Mouse (Mus musculus): ENCODE results near the gene Tmem102.

Gene Tmem102

GRCm38 (mm10) chr11:69804972-69805909 lies at the start of gene Tmem102:
Gene Tmem102, minus strand, starts transcription at chr11:69805624.
- in situ Hi-C loops (cut with MboI; ENCODE audit: unreplicated experiment in 2 of 2), result loop anchor here (5.0 kb wide), 3 partner anchors 37 to 72 kb away; partner anchors contain the start of genes Polr2a (in 2 of the 2) and Tmem95 (in 2 of the 2)

DNA sequence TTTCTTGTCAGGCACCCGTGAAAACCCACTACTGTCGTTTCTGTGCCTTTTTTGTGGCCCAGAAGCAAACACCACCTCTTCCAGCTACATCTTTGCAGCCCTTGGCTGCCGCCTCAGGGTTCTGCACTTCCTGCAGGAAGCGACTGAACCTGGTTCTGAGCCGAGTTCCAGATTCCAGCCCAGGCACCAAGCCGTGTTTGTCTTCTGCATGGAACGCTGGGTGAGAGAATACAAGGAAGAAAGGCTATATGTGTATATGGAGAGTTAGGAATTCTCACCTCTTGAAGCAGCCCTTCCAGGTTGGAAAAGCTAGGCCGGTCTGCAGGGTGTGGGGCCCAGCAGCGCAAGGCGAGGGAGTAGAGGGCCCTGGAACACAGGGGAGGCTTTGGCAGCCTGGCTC lies 49.3 kb upstream of the Tmem102 start:
- in situ Hi-C loops (cut with MboI; ENCODE audit: unreplicated experiment in 2 of 2), result no loop called here

DNA sequence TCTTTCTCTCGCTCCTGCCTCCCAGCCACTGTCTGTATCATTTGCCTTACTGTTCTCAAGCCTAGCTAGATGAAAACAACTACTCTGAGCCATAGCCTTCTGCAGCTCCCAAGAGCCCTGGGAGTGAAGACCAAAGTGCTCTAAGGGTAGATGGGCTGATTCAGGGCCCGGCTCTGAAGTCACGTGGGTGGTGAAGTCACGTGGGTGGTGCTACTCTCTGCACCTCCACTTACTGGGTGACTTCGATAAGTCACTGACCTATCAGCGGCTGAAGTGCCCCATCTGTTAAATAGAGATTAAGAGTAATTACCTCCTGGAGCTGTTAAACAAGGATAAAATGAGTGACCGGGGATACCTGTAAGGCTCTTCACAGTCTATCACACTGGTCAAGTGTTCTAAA lies 48.6 kb upstream of the Tmem102 start:
- in situ Hi-C loops (cut with MboI; ENCODE audit: unreplicated experiment in 2 of 2), result no loop called here

DNA sequence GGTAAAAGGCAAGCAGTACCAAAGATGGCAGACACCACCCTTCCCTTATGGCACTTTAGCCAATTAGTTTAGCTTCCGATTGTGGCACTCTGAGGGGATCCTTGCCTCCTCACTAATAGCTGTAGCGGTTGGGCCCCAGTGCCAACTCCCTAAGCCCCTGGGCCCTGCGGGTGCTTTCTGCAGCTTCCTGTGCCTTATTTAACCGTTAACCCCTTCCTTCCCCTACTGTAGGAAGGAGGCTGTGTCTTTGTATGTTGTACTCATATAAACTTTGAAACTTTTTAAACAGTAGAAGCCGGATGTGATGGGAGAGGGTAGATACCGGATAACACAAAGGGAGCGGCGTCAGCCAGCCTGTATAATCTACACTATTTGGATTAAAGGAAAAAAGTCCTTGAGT lies 45.3 kb upstream of the Tmem102 start:
- in situ Hi-C loops (cut with MboI; ENCODE audit: unreplicated experiment in 2 of 2), result no loop called here

DNA sequence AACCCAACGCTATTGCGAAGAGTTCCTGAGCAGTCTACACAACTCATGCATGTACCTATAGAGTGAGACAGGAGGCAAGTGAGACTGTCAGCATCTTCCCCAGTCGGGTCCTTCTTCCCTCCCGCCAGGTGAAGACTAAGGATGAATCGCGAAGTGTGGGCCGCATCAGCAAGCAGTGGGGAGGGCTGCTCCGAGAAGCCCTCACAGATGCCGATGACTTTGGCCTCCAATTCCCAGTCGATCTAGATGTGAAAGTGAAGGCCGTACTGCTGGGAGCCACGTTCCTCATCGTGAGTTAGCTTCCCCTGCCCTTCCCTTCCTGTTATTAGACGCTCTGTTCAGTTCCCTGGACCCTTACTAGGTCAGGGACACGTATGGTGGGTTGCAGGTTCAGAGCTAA lies 44.5 kb upstream of the Tmem102 start:
- in situ Hi-C loops (cut with MboI; ENCODE audit: unreplicated experiment in 2 of 2), result no loop called here

DNA sequence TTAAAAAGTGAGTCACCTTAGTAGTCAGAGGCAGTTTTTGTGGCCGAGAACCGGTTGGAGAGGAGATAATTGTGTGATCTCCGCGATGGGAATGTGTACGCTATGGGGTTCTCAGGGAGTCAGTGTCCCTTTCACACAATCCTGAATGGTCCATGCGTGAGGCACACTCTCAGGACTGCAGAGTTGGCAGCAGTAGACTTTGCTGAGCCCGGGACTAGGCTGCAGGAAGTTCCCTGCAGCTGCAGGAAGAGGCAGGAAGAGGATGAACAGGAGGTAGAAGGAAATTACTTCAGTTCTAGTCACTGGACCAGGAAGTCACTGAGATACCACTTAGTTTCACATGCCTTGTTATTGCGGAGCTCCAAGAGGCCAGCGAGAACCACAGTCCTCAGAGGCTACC lies 43.7 kb upstream of the Tmem102 start:
- in situ Hi-C loops (cut with MboI; ENCODE audit: unreplicated experiment in 2 of 2), result no loop called here

DNA sequence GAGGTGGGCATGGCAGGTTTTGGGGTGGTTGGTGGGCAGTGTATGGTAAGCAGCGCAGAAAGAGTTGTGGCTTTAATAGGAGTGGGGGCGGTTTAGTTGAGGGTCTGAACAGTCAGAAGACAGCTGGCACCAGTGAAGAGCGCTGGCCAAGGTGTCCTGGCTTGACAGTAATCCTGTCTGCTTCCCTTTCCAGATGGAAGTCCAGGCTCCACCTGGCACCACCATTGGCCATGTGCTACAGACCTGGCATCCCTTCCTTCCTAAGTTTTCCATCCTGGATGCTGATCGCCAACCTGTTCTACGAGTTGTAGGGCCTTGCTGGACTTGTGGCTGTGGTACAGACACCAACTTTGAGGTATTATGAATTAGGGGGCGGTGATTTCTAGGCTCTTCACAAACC lies 42.6 kb upstream of the Tmem102 start:
- in situ Hi-C loops (cut with MboI; ENCODE audit: unreplicated experiment in 2 of 2), result no loop called here

- in situ Hi-C loops (cut with MboI; ENCODE audit: unreplicated experiment in 2 of 2), result no loop called here
Observed at GRCm38 (mm10) chr11:69846738-69847688, 41.6 kb upstream of the Tmem102 start.

- in situ Hi-C loops (cut with MboI; ENCODE audit: unreplicated experiment in 2 of 2), result no loop called here
Observed at GRCm38 (mm10) chr11:69846198-69846680, 40.8 kb upstream of the Tmem102 start, which contains the start of gene Plscr3. Gene Plscr3, plus strand, starts transcription at chr11:69846376.

DNA sequence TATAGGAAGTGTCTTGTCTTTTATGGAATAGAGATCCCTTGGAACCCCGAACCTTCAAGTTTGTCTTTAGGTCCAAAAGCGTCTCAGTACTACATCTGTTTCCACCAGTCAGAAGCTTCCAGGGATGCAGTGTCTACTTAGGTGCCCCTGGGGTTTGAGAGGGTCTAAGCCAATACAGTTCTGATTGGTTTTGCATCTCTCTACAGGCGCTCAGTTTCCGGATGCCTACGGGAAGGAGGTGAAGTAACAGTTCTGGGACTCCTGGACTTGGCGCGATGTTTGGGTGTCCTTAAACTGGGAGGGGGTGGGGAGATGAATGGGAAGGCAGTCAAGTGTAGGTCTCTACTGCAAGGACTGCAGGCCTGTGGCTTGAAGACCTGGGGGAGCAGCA lies 33.3 kb upstream of the Tmem102 start:
- in situ Hi-C loops (cut with MboI; ENCODE audit: unreplicated experiment in 2 of 2), result no loop called here

GRCm38 (mm10) chr11:69837952-69838713 lies 32.7 kb upstream of the Tmem102 start, which contains the start of gene Tmem256:
Gene Tmem256, plus strand, starts transcription at chr11:69838514.
- in situ Hi-C loops (cut with MboI; ENCODE audit: unreplicated experiment in 2 of 2), result no loop called here

GRCm38 (mm10) chr11:69837604-69837951 lies 32.2 kb upstream of the Tmem102 start, which contains the start of gene Nlgn2:
Gene Nlgn2, minus strand, starts transcription at chr11:69837784.
- in situ Hi-C loops (cut with MboI; ENCODE audit: unreplicated experiment in 2 of 2), result no loop called here

GRCm38 (mm10) chr11:69836703-69837576 lies 31.5 kb upstream of the Tmem102 start:
- in situ Hi-C loops (cut with MboI; ENCODE audit: unreplicated experiment in 2 of 2), result no loop called here

DNA sequence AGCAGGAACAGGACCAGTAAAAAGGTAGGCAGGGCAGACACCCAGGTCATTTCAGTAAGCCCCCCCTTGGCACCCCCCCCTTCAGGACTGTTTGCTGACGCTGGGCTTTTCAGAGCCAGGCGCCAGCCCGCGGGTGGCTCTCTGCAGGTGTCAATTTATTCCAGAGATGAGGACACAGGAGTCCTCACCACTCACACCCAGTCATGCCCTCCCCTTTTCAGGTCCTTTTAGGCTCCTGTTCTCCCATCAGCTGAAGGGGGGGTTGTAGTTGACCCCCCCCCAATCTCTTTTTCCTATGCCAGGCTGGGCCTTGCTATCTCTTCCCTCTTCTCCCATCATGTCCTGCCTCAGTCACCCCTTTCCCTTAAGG lies 30.5 kb upstream of the Tmem102 start:
- in situ Hi-C loops (cut with MboI; ENCODE audit: unreplicated experiment in 2 of 2), result no loop called here

GRCm38 (mm10) chr11:69835326-69835965 lies 30.0 kb upstream of the Tmem102 start:
- in situ Hi-C loops (cut with MboI; ENCODE audit: unreplicated experiment in 2 of 2), result no loop called here

GRCm38 (mm10) chr11:69834001-69834549 lies 28.7 kb upstream of the Tmem102 start:
- in situ Hi-C loops (cut with MboI; ENCODE audit: unreplicated experiment in 2 of 2), result no loop called here

- in situ Hi-C loops (cut with MboI; ENCODE audit: unreplicated experiment in 2 of 2), result no loop called here
Observed at GRCm38 (mm10) chr11:69833554-69833953, 28.1 kb upstream of the Tmem102 start.

GRCm38 (mm10) chr11:69828832-69829231 lies 23.4 kb upstream of the Tmem102 start:
- in situ Hi-C loops (cut with MboI; ENCODE audit: unreplicated experiment in 2 of 2), result no loop called here
